Mouse (Mus musculus) liver, embryonic 16.5 days (tissue): ENCODE data around the gene Dus2. TPM values are rescaled to one million over a fixed set of nuclear protein-coding genes. Genes with fewer than 3 reads are reported as not detected.

ENCODE experiments used
- ATAC-seq: fragments of 200-750 bp; cut with Nextera tagmentation; 2 replicates; pipeline ENCODE4 v1.8.0; 2017; ENCODE audit warnings: low read depth, mild to moderate bottlenecking, moderate number of reproducible peaks, moderate library complexity
- H3K27ac ChIP-seq: fragments of 300-500 bp; sonication (generic); 2 replicates; pipeline ENCODE4 v1.5.1; 2014; ENCODE audit warnings: mild to moderate bottlenecking, low read length
- H3K27me3 ChIP-seq: fragments of 300-500 bp; sonication (generic); 2 replicates; pipeline ENCODE4 v1.6.1; 2014; ENCODE audit warnings: low read depth, low read length, mixed read lengths; ENCODE audit not compliant: control insufficient read depth, insufficient read depth
- H3K36me3 ChIP-seq: fragments of 300-500 bp; sonication (generic); 2 replicates; pipeline ENCODE4 v1.6.1; 2014; ENCODE audit warnings: mild to moderate bottlenecking; ENCODE audit not compliant: control insufficient read depth, insufficient read depth
- H3K4me1 ChIP-seq: fragments of 300-500 bp; sonication (generic); 2 replicates; pipeline ENCODE4 v1.6.1; 2014; ENCODE audit warnings: low read depth, low read length, mixed read lengths; ENCODE audit not compliant: control insufficient read depth
- H3K4me2 ChIP-seq: fragments of 300-500 bp; sonication (generic); 2 replicates; pipeline ENCODE4 v1.6.1; 2014; ENCODE audit warnings: low read depth, low read length, mixed read lengths
- H3K4me3 ChIP-seq: fragments of 300-500 bp; sonication (generic); 2 replicates; pipeline ENCODE4 v1.5.1; 2014; ENCODE audit warnings: low read depth, mild to moderate bottlenecking, low read length
- H3K9ac ChIP-seq: fragments of 300-500 bp; sonication (generic); 2 replicates; pipeline ENCODE4 v1.6.1; 2014; ENCODE audit warnings: low read depth, low read length
- H3K9me3 ChIP-seq: fragments of 300-500 bp; sonication (generic); replicated peaks from 2 replicates; pipeline ENCODE4 v1.6.1; 2016; ENCODE audit warnings: low read length; ENCODE audit not compliant: control insufficient read depth
- WGBS: fragments of 180-500 bp; shearing (Covaris S2); extraction: QIAGEN DNeasy Blood & Tissue Kit; methylation state at CpG from one replicate; pipeline ENCODE4 v1.1.7; 2014; ENCODE audit not compliant: insufficient replicate concordance; 5-methylcytosine and 5-hydroxymethylcytosine counted together
- polyA plus RNA-seq: library from polyadenylated mRNA; unstranded; fragments of >200 nt; fragmentation: Nextera tagmentation; extraction: Ambion mirVana; gene quantifications from 2 replicates; pipeline ENCODE4 v1.2.1, GENCODE M21; 2015

Dus2 gene
- polyA plus RNA-seq, 1 experiment from 2014 or later, result 10.5 TPM

- no peaks in the 10 kb centered on the region for H3K27me3 ChIP-seq
- peak; percentile 95 for ATAC-seq
- 1% methylated on average over 51 of the region's 52 CpGs for WGBS
- H3K4me2 ChIP-seq, result peak within 1 kb of the TSS; percentile 88
- H3K9me3 ChIP-seq, result no peaks in the 10 kb centered on the region
- peaks cover 36% of the 10 kb centered on the region for H3K4me1 ChIP-seq
- peak within 1 kb of the TSS; percentile 91 for H3K9ac ChIP-seq
- H3K4me3 ChIP-seq, result peak within 1 kb of the TSS; percentile 94
- peak within 1 kb of the TSS; percentile 98 for H3K27ac ChIP-seq
- no peaks in the 10 kb centered on the region for H3K36me3 ChIP-seq
Observed at GRCm38 (mm10) chr8:106058731-106059612, 67.8 kb downstream of the Dus2 start, which contains the start of gene Nfatc3. Gene Nfatc3, plus strand, starts transcription at chr8:106058840.

- peak overlapping the region; percentile 94 for H3K4me3 ChIP-seq
- peak overlapping the region; percentile 91 for H3K9ac ChIP-seq
- under 1% methylated on average over 79 of the region's 83 CpGs for WGBS
- peaks cover 28% of the 10 kb centered on the region for H3K4me1 ChIP-seq
- peak overlapping the region; percentile 76 for H3K4me2 ChIP-seq
- H3K36me3 ChIP-seq, result no peaks in the 10 kb centered on the region
- H3K27ac ChIP-seq, result peak overlapping the region; percentile 95
- no peaks in the 10 kb centered on the region for H3K27me3 ChIP-seq
- H3K9me3 ChIP-seq, result no peaks in the 10 kb centered on the region
- ATAC-seq, result peak; percentile 60
Observed at GRCm38 (mm10) chr8:106059613-106060371, 68.7 kb downstream of the Dus2 start.

- Histone ChIP-seq H3K4me1 (peaks cover 27% of the 10 kb centered on the region), H3K36me3 (no peaks in the 10 kb centered on the region), H3K27me3 (no peaks in the 10 kb centered on the region), H3K9me3 (no peaks in the 10 kb centered on the region), H3K9ac (peak overlapping the region; percentile 91), H3K4me3 (peak overlapping the region; percentile 94), H3K27ac (no peak overlapping the region; the same call in 1 of the 2 replicates), H3K4me2 (peak overlapping the region; percentile 76)
- WGBS, result 0% methylated on average over 3 of the region's 3 CpGs
- no peak for ATAC-seq
Observed at GRCm38 (mm10) chr8:106060521-106060920, 69.4 kb downstream of the Dus2 start.

- H3K4me1 ChIP-seq, result peaks cover 27% of the 10 kb centered on the region
- WGBS, result 52% methylated on average over 6 of the region's 6 CpGs
- peak overlapping the region; percentile 94 for H3K4me3 ChIP-seq
- H3K4me2 ChIP-seq, result peak overlapping the region; percentile 76
- H3K36me3 ChIP-seq, result no peaks in the 10 kb centered on the region
- no peaks in the 10 kb centered on the region for H3K27me3 ChIP-seq
- no peak for ATAC-seq
- 0 out of 2 replicates have a peak overlapping the region, but pooled peaks have one; percentile 13 for H3K9ac ChIP-seq
- no peaks in the 10 kb centered on the region for H3K9me3 ChIP-seq
- no peak overlapping the region for H3K27ac ChIP-seq
Observed at GRCm38 (mm10) chr8:106061686-106062085, 70.5 kb downstream of the Dus2 start.

GRCm38 (mm10) chr8:106063046-106063445 is 71.9 kb downstream of the Dus2 start:
- H3K27me3 ChIP-seq, result no peaks in the 10 kb centered on the region
- peak overlapping the region; percentile 28; the same call in 1 of the 2 replicates for H3K4me2 ChIP-seq
- no peak overlapping the region for H3K27ac ChIP-seq
- H3K9me3 ChIP-seq, result no peaks in the 10 kb centered on the region
- H3K9ac ChIP-seq, result no peak overlapping the region
- peaks cover 25% of the 10 kb centered on the region for H3K4me1 ChIP-seq
- WGBS, result 38% methylated on average over 7 of the region's 7 CpGs
- ATAC-seq, result no peak
- H3K36me3 ChIP-seq, result no peaks in the 10 kb centered on the region
- 0 out of 2 replicates have a peak overlapping the region, but pooled peaks have one; percentile 1 for H3K4me3 ChIP-seq

- 87% methylated on average over 2 of the region's 2 CpGs for WGBS
- Histone ChIP-seq H3K27ac (no peak overlapping the region), H3K4me3 (no peak overlapping the region), H3K36me3 (no peaks in the 10 kb centered on the region), H3K27me3 (no peaks in the 10 kb centered on the region), H3K4me1 (peaks cover 11% of the 10 kb centered on the region), H3K9ac (no peak overlapping the region), H3K4me2 (no peak overlapping the region), H3K9me3 (no peaks in the 10 kb centered on the region)
- ATAC-seq, result no peak
Observed at GRCm38 (mm10) chr8:106066721-106067120, 75.6 kb downstream of the Dus2 start.

- Histone ChIP-seq H3K4me2 (no peak overlapping the region), H3K9ac (no peak overlapping the region), H3K27me3 (no peaks in the 10 kb centered on the region), H3K36me3 (no peaks in the 10 kb centered on the region), H3K9me3 (no peaks in the 10 kb centered on the region), H3K27ac (no peak overlapping the region), H3K4me1 (no peaks in the 10 kb centered on the region; the same call in 1 of the 2 replicates), H3K4me3 (no peak overlapping the region)
- WGBS, result 75% methylated on average over 1 of the region's 1 CpGs
- ATAC-seq, result no peak
Observed at GRCm38 (mm10) chr8:106069565-106069964, 78.4 kb downstream of the Dus2 start.

GRCm38 (mm10) chr8:106072113-106072512 is 81.0 kb downstream of the Dus2 start:
- H3K27me3 ChIP-seq, result no peaks in the 10 kb centered on the region
- H3K27ac ChIP-seq, result no peak overlapping the region
- no peak overlapping the region for H3K4me3 ChIP-seq
- ATAC-seq, result no peak
- no peaks in the 10 kb centered on the region for H3K9me3 ChIP-seq
- no peak overlapping the region for H3K4me2 ChIP-seq
- peaks cover 2% of the 10 kb centered on the region for H3K4me1 ChIP-seq
- H3K36me3 ChIP-seq, result no peaks in the 10 kb centered on the region
- no peak overlapping the region for H3K9ac ChIP-seq
